Mouse (Mus musculus): ENCODE data around the gene 2310002L09Rik. TPM values are rescaled to one million over a fixed set of nuclear protein-coding genes. Genes with fewer than 3 reads are reported as not detected.
"Not testable (repeated sequence)": the region's sequence is repeated elsewhere in the genome, so short reads cannot be mapped to it uniquely, and the experiment has no call there.

The 2310002L09Rik gene
- 100 to 1,000 TPM in 1 of 2 experiments, 10 to 100 TPM in 1; 85.8 to 106 TPM for total RNA-seq (2021)
- long read RNA-seq, experiment 1, transcript 2310002L09Rik-201 (3 exons, 958 nt) = minor isoform, 7 of 251 reads
- long read RNA-seq, experiment 1, transcript 2310002L09Rik-202 (2 exons, 1,929 nt) = major isoform, 47 of 251 reads
- long read RNA-seq, experiment 1, partial matches to known transcripts = 5 of 251 reads
- long read RNA-seq, experiment 1, other reads (novel, unspliced or antisense) = 192 of 251 reads
- long read RNA-seq, experiment 2, transcript 2310002L09Rik-202 (2 exons, 1,929 nt) = major isoform, 69 of 519 reads
- long read RNA-seq, experiment 2, transcript 2310002L09Rik-201 (3 exons, 958 nt) = minor isoform, 14 of 519 reads
- long read RNA-seq, experiment 2, partial matches to known transcripts = 28 of 519 reads
- long read RNA-seq, experiment 2, other reads (novel, unspliced or antisense) = 408 of 519 reads

GRCm38 (mm10) chr4:73950375-73950896 is at the start of gene 2310002L09Rik:
Gene 2310002L09Rik (minus strand): TSS chr4:73950846.
- DNase-seq = no peak
- intact Hi-C loops (cut with DNase I) = no loop called here

- intact Hi-C loops (cut with DNase I) = no loop called here
- DNase-seq = peak in 1 of 2 experiments; percentile 16
Measured at GRCm38 (mm10) chr4:73980454-73980853, 29.8 kb upstream of the 2310002L09Rik start.

DNA sequence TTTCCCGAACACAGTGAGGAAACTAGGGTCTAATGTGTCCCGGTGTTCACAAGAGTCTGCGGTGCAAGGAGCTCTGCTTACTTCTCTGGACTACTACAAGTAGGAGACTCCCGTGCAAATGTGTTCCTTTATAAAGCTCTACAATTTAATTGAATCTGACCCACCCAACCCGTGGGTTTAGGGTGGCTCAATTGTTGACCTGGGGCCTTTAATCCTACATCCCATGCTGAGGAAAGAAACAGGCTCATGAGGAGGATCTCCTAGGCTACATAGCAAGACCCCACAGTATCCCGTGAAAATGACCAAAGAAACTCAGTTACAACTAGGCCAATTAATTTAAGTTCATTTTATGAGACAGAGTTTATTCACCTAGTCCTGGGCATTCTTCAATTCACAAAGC is 30.0 kb downstream of the 2310002L09Rik start, which contains the start of gene Gm11756:
Gm11756 (minus strand) TSS at position 101 of the 400 bp plus-strand sequence.
- intact Hi-C loops (cut with DNase I); DNase-seq: not testable (repeated sequence)

DNA sequence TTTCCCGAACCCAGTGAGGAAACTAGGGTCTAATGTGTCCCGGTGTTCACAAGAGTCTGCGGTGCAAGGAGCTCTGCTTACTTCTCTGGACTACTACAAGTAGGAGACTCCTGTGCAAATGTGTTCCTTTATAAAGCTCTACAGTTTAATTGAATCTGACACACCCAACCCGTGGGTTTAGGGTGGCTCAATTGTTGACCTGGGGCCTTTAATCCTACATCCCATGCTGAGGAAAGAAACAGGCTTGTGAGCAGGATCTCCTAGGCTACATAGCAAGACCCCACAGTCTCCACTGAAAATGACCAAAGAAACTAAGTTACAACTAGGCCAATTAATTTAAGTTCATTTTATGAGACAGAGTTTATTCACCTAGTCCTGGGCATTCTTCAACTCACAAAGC is 44.8 kb downstream of the 2310002L09Rik start, which contains the start of gene Gm13871:
Gm13871 (minus strand) TSS at position 101 of the 400 bp plus-strand sequence.
- DNase-seq; intact Hi-C loops (cut with DNase I): not testable (repeated sequence)

DNA sequence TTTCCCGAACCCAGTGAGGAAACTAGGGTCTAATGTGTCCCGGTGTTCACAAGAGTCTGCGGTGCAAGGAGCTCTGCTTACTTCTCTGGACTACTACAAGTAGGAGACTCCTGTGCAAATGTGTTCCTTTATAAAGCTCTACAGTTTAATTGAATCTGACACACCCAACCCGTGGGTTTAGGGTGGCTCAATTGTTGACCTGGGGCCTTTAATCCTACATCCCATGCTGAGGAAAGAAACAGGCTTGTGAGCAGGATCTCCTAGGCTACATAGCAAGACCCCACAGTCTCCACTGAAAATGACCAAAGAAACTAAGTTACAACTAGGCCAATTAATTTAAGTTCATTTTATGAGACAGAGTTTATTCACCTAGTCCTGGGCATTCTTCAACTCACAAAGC is 59.6 kb downstream of the 2310002L09Rik start, which contains the start of gene Gm11757:
Gm11757 (minus strand) TSS at position 101 of the 400 bp plus-strand sequence.
- intact Hi-C loops (cut with DNase I); DNase-seq: not testable (repeated sequence)

Other genes starting within 250 kb of the 2310002L09Rik start
- not detected for gene Rasef, start 159.9 kb downstream of the 2310002L09Rik start, total RNA-seq (2021)
- not detected for gene Gm11758, start 74.6 kb downstream of the 2310002L09Rik start, total RNA-seq (2021)
- gene Gm11757, start 59.7 kb downstream of the 2310002L09Rik start, total RNA-seq (2021) = not detected
- gene Gm13871, start 44.9 kb downstream of the 2310002L09Rik start, total RNA-seq (2021) = not detected
- gene Gm11756, start 30.1 kb downstream of the 2310002L09Rik start, total RNA-seq (2021) = 1 to 10 TPM in 1 of 2 experiments, under 1 TPM in 1; 0.84 to 1.1 TPM
- gene Frmd3, start 62.6 kb upstream of the 2310002L09Rik start, total RNA-seq (2021) = under 1 TPM; 0.22 to 0.31 TPM